Mouse (Mus musculus): ENCODE data around the gene Ppie.

GRCm38 (mm10) chr4:123116011-123116410 lies 23.7 kb downstream of the Ppie start, which contains the start of gene Oxct2b:
- TF ChIP-seq CTCF (IDR thresholded peaks at IDR 0.05; ENCODE audit: control insufficient read depth, insufficient read depth, insufficient replicate concordance, low read depth, low read length) (no peak), POLR2A (IDR thresholded peaks at IDR 0.05; ENCODE audit: control insufficient read depth, low read depth, low read length) (peak; percentile 49; the same call in 1 of the 2 replicates)

Measured in testis, adult 2 months (tissue).